Mouse (Mus musculus) spleen, postnatal 4 days (tissue): ENCODE results near the gene Il12a.

Experiments
- DNase-seq, 2 experiments: peaks; one replicate each; pipeline ENCODE4 v3.0.0; 2022; ENCODE audit warnings: low spot score in 2 of 2

Il12a gene

DNA sequence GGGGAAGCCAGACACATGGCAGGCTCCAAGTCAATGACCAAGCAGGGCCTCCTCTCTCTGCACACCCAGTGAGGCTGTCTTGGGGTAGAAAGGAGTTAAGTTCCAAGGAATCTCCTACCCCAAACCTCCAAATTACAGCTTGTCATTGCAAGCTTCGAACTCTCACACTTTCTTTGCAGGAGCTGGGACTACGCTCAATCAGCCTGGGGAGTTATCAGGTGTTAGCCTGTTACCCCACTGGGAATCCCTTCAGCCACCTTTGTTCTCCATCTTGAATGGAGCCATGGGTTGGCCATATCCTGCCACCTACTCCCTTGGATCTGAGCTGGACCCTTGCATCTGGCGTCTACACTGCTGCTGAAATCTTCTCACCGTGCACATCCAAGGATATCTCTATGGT lies at the start of gene Il12a:
Gene Il12a, plus strand, starts transcription at position 301 of the 400 bp plus-strand sequence.
- no peak for DNase-seq

DNA sequence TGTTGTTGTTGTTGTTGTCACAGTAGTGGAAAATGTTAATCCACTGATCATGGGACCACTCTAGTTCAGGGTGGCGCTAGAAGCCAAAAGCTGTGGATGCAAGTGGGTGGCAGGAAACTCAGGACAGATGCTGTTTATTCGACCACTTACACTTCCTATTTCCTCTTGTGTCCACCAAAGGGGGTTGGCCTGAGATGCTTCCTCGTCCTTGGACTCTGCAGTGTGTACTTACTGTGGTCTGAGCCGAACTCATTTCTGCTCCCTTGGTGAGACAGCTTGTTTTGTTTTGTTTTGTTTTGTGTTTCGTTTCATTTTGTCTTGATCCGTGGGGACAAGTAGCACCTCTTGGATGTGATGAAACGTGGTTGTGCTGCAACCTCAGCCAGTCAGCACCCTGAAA lies 47.5 kb upstream of the Il12a start:
- DNase-seq: no peak

DNA sequence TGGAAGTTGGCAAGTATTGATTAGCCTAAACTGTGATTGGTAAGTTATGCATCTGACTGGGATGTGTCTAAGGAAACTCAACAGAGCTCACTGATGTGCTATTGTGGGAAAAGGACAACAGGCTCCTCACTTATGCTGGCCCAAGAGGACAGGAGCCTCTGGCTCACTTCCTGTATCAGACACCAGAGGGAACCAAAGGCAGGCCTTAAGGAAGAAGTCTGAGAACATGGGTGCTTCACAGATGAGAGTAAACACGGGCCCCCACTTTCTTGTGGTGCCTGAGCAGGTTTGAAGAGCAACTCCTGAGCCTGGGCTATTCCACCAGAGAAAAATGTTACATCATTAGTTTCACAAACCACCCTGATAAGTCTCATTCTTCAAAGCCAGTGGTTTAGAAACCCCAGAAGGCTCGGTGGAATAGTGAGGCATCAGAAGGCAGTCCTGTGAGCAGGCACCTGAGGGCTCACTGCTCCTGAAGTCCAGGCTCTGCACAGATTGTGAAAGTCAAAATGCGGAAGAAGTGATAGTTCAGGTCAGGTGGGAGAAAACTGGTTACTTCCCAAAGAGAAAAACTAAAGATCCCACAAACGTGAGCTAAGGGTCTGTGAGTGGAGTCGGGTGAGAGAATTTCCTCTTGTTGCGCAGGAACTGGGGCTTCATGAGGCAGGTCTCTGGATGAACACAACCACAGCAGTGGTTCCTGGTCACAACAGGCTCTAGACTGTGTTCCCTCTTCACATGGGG lies 43.9 kb upstream of the Il12a start:
- peak; percentile 31 to 67 for DNase-seq

DNA sequence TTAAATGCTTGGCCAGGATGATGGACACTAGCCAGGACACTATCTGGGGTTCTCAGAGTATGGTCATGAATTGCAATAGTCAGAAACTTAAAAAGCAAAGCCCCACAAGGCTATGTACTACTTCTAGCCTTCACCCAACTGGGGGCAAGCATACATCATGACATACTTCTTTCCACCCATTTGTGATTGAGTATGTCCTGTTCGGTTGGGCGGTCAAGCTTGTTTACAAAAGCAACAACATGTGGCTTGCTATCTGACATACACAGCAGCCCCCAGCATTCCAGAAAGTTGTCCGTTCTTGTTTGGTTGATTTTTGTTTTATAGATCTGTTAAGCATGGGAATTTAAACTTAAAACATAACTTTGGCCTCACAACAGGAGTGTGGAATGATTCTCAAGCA lies 43.2 kb upstream of the Il12a start:
- DNase-seq: no peak

DNA sequence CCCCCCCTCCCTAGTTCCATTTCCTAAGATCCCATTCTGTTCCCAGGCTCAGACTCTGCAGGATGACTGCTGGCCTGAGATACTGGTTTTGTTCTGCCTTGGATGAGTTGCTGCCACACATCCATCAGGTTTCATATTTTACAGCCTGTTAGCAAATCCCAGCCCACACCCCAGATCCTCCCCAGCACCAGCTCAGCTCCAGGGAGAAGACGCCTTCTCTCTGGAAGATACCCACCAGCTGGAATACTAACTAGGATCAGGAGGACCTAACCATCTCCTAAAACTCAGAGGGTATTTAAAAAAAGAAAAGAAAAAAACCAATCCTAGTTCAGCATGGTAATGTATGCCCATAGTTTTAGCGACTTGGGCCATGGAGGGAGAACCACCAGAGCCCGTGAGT lies 40.2 kb upstream of the Il12a start:
- DNase-seq: no peak

DNA sequence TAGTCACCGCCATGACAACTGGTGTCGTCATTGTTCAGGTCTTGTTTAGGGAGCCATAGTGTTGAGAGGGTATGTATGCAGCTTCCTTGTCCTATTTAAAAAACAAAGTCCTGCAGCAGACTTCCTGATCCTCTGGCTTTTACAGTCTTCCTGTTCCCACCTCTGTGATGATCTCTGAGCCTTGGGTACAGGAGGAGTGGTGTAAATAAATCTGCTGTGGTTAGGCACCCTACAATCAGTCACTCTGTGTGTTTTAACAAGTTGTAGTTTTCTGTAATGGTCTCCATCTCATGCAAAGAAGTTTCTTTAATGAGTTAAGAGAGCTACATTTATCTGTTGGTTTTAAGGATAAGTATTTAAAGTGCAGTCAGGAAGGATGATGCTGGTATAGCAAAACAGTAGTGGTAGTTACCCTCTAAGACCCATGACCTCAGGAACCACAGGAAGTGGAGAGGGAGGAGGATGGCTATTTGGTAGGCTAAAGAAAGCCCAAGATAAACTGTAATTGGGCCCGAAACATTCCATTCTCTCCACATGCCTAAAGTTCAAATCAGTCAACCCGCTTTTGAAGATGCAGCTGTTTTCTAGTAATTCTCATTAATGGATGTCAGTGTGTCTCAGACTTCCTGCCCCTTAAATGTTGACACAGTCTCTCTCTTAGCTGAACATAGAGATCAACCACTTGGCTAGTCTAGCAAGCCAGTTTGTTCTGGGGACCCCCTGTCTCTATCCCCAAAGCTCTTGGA lies 33.7 kb upstream of the Il12a start:
- no peak for DNase-seq

DNA sequence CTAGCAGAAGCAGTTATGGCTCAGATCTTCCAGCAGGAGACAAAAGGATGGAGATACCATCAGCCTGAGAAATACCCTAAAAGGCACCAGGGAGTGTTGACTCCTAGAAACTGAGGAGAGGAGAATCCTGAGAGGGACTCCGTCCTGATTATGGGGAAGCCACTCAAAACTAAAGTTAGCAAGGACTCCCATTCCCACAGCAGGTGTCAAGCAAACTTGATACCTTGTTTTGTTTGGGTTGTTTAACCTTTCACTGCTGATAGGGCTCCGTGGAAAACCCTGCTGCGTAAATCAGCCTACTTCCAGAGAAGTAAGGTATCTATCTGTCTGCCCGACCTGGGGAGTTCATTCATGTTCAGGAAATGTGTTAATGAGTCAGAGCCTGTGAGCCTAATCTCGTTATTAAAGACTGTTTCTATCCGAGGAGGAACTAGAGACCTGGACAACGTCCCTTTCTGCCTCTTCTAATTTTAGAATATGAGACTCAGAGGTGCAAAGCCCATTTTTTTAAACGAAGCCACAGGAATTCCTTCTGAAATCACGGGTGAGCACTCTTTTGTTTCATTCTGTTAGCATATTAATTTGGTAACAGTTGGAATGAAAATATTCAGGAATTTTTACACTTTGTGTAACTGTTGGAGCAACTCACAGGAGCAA lies 32.7 kb upstream of the Il12a start:
- DNase-seq: no peak

DNA sequence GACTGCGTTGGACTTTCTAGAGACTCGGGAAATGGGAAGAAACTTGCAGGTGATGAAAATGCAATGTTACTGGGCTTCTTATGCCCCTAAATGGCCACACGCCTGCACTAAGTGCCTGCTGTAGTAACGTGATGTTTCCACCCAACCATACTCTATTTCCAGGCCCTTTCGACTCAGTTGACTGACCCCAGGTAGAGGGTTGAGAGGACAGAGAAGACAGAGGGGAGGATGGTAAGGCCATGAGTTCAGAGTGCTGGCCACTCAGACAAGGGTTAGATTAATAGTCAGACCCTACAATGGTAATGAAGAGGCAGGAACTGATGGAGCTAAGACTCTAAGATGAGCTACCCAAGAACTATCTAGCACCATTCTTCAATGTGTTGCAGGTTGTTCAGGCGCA lies 30.4 kb upstream of the Il12a start:
- no peak for DNase-seq

DNA sequence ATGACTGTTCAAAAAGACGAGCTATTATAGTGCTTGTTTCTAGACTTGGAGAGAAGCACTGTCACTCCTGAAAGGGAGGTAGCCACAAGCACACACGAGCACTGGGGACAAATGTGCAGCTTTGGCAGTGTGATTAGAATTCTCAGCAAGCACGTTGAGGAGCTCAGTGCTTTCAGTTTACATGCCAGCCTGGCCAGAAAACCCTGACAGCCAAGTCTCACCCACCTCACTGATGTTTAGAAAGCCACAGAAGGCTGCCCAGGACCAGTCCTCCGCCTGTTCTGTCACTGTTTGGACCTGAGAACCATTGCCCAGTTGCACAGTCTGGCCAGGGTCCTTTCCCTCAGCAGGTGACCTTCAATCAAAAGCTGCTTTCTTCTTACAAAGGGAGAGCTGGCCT lies 29.9 kb upstream of the Il12a start:
- no peak for DNase-seq

DNA sequence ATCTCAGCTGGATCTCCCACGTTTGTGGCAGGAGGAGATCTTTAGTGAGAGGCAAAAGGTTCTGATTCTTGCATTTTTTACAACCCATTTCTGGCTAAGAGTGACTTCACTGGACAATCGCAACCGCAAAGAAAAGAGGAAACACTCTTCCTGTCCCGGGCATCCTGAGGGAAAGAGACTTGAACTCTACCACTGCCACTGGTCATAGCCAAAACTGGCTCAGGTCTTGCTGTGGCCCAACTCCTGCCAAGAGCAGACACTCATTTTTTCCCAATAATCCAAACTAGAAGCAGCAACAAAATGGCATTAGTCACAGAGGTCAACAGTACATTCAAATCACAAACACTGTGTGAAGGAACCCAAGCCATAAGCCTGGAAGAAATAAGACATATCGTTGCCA lies 28.1 kb upstream of the Il12a start:
- no peak for DNase-seq

DNA sequence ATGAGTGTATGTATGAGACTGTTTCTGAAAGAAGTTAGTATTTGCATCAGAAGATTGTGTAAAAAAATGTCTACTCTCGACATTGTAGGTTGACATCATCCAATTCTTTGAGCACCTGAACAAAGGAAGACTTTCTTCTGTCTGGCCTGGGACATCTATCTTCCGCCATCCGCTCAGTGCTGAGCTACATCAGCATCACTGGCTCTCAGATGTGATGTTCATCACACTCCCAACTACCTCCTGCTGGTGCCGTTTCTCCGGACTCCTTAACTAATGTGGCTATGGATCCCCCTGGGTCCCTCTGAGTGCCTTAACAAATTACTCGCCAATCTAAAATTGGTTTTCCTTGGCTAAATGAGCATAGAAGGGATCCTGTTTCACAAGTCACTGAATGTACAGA lies 26.1 kb upstream of the Il12a start:
- no peak for DNase-seq

DNA sequence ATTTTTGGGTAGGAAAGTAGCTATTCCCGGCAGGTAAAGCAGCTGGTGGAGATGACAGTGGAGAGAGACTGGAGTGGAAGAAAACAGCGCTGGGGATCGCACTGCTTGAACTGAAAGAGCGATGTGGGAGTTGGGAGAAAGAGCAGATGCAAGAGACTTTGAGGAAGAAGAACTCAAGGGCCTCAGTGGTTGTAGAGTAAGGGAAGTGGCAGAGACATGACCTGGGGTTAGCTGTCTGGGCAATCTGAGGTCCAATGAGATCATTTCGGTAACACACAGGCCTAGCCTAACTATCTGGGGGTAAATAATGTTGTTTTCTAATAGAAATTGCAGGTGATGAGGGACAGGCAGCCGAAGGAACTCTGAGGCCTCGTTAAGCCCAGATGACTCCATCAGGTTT lies 24.1 kb upstream of the Il12a start:
- no peak for DNase-seq

DNA sequence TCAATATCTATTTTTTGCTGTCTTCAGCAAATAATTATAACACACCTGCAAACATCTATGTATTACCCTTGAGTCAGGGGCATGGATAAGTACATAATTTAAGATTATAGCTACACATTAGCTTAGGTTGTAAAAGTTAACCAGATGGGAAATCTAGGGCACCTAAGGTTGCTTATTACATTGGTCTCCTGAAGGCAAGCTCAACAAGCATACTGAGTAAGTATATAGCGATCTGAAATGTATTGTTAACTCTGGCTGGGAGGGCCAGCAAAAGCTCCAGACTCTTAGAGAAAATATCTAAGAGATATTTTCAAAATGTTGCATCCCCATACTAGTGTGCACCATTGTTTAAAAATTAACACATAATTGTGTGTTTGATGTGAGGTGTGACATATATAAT lies 22.6 kb upstream of the Il12a start:
- DNase-seq: no peak

DNA sequence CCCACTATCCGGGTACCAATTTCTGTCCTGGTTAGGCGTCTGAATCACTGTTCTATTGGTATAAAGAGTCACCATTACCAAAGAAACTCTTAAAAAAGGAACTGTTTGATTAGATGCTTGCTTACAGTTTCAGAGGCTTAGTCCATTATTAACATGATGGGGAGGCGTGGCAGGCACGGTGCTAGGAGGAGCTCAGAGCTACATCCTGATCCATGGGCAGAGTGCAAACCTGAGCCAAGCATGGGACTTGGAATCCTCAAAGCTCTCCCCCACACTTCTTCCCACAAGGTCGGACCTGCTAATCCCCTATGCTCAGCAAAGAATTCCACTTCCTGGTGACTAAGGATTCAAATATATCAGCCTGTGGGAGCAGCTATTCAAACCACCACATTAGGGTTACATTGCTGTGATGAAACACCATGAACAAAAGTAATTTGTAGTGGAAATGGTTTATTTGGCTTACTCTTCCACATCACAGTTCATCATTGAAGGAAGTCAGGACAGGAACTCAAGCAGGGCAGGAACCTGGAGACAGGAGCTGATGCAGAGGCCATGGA lies 20.9 kb upstream of the Il12a start:
- DNase-seq: peak in 1 of 2 experiments; percentile 34

DNA sequence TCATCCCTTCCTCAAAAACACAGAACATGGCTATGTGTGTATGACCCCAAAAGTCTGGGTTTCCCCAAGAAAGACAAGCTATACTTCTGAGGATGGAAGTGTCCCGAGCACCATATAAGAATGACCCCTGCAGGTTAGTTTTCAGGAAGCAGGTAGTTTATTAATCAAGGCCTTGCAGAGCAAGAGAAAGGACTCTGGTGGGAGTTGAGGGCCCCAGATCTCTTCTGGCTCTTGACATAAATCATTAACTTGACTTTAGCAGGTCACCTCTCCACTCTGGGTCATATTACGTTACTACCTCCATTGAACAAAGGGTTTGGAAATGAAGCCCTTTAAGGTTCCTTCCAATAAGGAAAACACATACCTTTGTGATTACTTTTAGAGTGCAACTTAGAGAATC lies 15.7 kb upstream of the Il12a start:
- no peak for DNase-seq

DNA sequence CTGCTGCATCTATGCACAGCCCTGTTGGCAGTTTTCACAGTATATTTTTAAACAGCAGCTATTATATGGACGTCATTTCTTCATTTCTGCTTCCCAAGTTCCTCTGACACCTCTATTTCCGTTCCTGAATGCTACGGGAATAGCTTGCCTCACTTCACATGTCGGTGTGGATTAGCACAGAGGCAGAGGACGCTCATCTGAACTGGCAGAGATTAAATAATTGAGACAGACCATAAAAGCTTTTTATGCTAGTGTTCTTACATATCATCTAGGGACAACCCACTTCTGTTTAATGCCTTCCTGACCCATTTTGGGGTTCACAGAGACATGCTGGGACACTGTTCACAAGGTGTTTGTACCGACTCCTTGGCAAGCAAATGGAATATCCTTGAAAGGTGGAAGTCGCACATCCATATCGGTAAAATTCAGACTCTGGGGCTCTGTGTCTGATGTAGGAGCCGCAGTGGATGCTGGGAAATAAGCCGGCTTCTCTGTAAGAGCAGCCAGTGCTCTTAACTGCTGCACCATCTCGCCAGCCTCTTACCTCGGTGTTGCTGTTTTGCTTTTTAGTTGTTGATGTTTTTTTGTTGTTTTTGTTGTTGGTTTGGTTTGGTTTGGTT lies 15.1 kb upstream of the Il12a start:
- DNase-seq: peak in 1 of 2 experiments; percentile 51

DNA sequence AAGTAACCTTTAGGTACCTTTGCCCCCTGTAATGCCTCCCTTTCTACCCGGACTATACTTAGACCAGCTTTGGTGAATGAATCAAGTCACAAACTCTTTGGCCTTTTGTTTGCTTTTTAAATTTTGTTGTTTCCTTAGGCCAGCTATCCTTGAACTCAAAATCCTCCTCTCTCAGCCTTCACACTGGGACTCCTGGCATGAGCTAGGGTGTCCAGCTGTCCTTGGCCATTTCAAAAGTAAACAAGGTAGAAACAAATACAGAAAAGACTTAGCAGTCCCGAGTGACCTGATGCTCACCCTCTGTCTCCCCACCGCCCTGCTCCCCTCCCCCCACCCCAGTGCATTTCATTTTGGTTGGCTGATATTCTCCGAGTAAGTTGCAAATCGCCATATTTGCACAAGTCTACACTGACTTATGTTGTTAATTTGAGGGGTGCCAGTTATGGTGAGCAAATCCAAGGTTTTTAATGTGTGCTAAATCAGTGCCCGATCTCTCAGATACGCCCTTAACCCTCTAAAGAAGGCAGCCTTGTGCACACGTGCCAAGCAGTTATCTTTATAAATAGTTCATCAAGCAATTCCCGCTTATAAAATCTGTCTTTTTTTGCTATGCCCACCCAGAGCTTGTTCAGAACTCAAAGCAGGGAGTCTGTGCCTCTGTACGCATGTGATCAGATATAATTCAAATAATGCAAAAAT lies 14.3 kb upstream of the Il12a start:
- peak in 1 of 2 experiments; percentile 47 for DNase-seq

DNA sequence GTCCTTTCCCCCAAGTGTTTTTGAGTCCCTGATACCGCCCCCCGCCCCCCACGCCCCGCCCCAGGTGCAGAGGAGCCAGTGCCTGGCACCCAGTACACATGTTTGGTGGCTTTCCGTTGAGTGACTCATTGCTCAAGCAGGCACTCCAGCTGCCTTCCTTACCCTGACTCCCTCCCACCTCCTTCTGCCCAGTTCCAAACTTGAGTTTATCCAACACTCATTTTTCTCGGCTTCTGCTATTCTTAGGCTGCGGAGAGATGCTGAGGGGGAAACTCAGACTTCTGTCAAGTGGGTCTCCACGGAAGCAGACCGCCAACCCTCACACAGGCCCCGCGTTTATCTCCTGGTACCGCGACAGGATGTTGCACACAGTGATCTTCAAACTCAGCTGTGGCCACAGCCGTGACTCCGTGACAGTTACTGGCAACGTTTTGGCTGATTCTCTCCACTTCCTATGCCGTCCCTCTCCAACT lies 13.6 kb upstream of the Il12a start:
- peak; percentile 45 to 78 for DNase-seq

DNA sequence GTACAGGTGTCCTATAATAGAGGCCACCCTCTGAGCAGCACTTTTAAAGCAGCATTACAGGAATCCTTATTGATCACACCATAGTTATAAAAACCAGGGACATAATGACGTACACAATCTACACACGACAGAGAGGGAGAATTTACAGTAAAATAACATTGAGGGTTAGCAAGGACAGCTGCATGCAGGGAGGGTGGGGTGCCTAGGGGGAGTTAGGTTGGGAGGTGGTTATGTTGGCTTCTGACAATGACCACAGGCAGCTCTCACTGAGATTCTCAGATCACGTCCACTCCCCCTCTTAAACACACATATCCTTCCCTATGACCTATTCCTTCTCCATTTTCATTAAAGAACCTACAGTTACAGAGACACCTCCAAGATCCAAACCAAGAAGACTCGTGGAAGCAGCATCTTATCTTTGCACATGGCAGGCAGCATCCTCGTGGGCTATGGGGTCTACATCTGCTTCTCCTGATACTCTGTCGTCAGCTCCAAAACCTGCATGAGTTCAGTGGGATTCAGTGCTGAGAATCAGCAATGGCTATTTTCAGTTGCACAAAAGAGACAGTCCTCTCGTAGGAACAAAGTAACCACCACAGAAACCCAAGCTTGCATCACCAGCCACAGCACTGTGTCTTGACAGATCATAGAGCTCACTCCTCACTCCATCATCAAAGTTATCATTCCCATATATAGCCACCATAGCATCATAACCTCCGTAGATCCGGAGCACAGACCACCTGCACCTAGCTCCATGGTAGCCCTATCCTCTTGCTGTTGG lies 11.4 kb upstream of the Il12a start:
- peak in 1 of 2 experiments; percentile 49 for DNase-seq

DNA sequence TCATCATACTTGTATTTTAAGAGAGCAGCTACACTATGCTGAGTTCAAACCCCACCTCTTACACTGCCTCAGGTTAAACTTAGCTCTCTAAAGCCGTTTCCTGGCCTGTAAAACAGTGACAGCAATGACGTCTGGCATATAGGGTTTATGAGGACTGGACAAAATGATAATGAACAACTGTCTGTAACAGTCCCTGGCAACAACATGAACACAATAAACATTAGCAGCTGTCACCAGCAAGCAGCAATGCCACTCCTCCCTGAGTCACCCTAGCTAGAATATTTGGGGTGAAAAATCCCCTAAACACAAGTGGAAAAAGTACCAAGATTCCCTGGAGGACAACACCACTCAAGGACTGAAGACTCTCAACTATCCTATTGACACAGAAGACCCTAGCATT lies 6.9 kb upstream of the Il12a start:
- DNase-seq: no peak

DNA sequence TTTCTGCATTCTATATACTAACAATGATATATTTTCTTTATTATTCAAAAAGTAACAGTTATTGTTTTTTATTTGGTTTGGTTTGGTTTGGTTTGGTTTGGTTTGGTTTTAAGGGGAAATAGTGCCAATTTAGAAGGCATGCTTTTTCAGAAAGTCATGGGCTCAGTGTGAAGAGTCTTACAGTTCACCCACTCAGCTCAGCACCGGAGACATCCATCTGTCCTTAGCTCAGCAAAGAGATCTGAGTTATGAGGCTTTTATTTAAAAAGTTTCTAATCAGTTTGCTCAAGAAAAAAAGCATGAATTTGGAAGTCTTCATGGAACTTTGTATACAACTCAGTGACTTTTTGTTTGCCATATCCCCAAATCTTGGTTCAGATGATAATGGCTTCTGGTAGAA lies 6.2 kb upstream of the Il12a start:
- no peak for DNase-seq
